Mouse (Mus musculus): ENCODE data around the gene Tuba3a. TPM values are rescaled to one million over a fixed set of nuclear protein-coding genes. Genes with fewer than 3 reads are reported as not detected.
"Not testable (repeated sequence)": the region's sequence is repeated elsewhere in the genome, so short reads cannot be mapped to it uniquely, and the experiment has no call there.

Tuba3a gene
- total RNA-seq, 2 experiments from 2014 or later, result not detected

DNA sequence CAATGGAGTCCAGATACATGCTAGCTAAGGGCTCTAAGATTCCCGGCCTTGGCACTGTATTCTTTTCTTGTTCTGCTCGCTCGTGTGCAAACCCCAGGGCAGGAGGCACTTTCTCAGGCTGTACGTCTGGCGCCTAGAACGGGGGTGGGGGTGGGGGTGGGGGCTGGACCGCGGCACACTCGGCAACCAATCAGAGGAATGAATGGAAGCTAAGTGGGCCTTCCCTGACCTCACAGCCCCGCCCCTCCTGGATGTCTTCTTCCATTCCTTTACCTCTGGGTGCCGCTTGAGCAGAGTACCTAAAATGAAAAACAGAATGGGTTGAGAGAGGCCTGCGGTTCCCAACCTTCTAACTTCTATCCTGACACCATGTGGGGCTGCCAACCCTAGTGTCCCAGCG is 23.1 kb upstream of the Tuba3a start:
- no peak for DNase-seq (ENCODE audit: low spot score in 2 of 2)

DNA sequence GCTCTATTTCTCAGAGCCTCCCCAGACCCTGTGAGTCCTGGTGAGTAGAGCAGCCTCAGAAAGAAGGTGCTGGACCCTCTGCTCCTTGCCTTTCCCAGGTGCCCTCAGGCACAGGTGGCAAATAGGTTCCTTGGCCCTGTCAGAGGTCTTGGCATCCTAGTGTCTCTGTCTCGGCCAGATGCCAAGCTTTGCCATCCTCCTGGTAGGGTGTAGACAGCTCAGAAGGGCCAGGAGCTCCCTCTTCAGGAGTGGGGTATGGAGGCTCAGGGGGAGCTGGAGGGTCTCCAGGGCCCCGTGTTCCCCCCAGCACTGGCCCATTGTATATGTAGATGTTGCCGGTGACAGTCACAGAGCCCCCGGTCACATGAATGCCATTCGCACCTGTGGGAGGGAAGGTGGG is 21.2 kb upstream of the Tuba3a start:
- DNase-seq (ENCODE audit: low spot score in 2 of 2), result no peak

DNA sequence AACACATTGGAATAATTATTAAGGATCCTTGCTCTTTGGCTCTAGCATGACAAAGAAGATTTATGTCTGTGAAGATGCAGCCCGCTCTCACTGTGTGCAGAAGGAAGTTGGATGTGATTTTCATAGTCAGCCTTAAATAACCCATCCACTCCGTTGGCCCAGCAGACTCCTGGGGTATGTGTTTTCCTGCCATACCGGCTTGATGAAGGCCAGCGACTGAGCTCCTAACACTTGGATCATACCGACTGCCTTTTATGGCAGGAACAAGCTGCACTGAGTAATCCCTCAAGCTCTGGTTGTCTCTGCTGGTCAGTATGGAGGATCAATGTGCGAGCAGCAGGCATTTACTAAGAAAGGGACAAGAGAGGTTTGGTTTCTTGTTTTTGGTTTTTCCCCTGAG is 19.6 kb upstream of the Tuba3a start:
- no peak for DNase-seq (ENCODE audit: low spot score in 2 of 2)

DNA sequence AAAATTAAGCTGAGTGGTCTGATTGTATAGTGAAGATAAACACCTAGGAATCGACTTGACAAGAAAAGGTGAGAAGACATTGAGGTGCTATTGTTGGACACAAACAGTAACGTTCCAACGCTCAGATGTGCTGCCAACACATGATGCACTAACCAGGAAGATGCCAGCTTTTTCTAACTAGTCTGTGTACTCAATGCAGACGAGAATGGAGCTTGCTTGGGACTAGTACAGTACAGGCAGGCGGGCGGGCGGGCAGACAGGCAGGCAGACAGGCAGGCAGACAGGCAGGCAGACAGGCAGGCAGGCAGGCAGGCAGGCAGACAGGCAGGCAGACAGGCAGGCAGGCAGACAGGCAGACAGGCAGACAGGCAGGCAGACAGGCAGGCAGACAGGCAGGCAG is 18.6 kb upstream of the Tuba3a start:
- not testable (repeated sequence) for DNase-seq (ENCODE audit: low spot score in 2 of 2)

DNA sequence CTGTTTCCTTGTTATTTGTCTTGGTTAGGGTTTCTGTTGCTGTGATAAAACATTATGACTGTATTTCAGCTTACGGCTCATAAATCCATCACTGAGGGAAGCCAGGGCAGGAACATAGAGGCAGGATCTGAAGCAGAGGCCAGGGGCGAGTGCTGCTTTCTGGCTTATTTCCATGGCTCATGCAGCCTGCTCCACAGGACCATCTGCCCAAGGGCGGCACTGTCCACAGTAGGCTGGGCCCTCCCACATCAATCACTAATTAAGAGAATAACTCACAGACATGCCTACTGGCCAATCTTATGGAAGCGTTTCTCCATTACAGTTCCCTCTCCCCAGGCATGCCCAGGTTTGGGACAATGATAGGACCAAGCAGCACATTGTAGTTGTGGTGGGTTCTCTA is 17.4 kb upstream of the Tuba3a start:
- no peak for DNase-seq (ENCODE audit: low spot score in 2 of 2)

DNA sequence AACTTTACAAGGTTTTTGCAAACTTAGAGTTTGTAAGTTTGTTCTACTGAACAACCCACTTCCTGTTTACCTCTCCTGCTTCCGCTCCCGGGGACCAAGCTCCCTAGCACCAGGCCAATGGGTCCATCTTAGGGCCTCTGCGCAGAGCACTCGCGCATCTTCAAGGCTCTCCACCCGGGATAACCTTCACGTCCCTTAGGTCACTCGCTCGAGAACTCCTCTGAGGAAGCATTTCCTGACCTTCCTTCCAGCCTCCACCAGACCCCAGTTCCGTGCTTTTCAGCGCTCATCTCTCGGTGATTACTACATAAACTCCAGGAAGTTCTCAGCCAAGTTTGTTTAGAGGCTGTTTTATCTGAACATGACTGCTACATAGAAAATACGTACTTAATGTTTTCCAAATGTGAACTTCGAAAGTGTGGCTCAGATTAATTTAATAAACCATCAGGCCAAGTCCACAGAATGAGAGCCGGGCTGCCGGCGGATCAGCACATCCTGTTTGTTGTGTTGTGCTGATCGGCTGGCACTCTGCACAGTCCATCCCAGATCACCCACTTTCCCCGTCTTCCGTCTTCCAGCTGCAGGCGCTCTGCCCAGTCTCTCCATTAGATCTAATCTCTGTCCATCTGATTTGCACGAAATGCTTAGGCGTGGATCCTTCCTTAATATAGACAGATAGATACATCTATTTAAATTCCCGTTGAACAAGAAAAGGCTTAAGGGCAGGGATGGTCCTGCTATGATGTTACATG is 16.6 kb upstream of the Tuba3a start:
- DNase-seq (ENCODE audit: low spot score in 2 of 2), result no peak

DNA sequence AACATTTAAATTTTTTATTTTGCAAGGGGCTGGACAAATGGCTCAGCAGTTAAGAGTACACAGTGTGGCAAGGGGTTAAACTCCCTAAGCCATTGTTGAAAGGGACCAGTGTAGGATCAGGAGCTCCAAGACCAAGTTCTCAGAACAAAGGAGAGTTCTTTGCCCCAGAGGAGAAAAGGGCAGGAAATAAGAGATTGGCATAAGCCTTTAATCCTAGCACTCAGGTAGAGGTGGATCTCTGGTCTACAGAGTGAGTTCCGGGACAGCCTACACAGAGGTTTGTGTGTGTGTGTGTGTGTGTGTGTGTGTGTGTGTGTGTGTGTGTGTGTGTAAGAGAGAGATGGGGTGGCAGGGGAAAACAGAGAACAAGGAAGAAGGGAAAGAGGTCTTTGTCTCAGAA is 15.1 kb upstream of the Tuba3a start:
- no peak for DNase-seq (ENCODE audit: low spot score in 2 of 2)

DNA sequence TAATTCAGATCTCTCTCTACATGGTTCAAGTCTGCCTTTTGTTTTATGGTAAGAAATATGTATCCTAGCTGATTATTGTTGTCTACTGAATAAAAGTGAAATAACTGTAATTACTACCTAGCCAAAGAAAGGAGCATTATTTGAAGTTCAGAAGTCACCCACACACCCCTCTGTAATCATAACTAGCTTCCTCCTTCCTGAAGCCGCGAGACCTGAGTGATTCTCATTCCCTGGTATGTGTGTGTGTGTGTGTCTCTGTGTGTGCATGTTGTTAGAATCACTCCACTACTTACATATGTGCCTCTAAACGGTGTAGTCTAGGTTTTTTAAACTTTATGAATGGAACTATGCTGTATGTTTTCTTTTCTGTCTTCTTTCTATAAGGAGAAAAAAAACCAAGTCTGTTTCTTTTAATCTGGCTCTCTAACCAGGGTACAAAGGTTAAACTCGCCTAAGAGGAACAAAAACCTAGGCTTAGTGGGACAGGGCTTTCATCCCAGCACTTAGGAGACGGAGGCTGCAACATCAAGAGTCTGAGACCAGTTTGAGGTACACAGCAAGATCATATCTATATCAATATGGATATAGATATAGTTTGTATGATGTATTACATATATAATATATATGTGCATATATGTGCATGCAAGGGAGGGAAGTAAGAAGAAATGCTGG is 11.4 kb upstream of the Tuba3a start:
- DNase-seq (ENCODE audit: low spot score in 2 of 2), result no peak

DNA sequence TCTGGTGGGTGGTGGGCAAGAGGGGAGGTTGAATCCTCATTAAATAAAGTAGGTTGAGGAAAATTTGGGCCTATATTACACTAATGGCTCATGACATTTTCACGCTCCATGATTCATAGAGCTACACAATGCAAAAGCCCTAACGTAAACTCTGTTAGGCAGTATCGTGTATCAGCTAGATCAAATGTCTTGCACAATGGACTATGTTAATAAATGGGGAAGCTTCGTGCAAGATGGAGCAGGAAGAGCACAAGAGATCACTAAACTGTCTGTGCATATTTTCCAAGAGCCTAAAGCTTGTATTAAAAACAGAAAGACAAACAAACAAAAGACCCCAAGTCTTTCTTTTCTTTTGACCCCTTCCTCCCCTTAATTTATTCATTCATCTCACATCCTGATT is 8.2 kb upstream of the Tuba3a start:
- no peak for DNase-seq (ENCODE audit: low spot score in 2 of 2)

DNA sequence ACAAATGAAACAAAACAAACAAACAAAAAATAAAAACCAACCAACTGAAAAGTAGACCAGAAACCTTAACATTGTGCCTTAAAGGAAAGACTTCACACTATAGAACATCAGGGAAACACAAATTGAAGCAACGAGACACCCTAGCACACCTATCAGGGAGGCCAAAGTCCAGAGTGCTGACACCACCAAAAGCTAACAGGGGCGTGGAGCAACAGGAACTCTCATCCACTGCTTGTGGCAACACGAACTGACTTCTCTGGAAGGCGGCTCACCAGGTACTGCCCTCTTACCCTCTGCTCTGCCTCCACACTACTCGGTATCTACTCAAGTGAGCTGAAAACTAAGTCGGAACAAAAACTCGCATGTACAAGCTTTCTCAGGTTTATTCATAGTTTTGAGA is 6.4 kb upstream of the Tuba3a start:
- no peak for DNase-seq (ENCODE audit: low spot score in 2 of 2)

DNA sequence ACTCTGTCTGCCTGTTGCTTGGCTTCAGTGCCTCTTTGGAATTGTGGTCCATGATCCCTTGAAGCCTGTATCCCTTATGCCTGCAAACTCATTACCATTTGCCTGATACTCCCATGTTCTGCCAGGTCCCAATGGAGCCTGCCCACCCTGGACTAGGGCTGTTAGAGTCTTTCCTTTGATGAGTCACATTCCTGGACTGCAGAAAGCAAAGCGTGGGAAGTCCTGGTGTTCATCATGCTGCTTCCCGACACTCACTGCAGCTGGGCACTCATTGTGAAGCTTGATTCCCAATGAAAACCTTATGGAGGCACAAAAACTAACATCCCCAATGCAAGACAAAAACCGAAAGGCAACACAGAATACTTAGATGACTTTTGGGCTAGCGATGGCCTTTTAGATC is 5.5 kb upstream of the Tuba3a start:
- DNase-seq (ENCODE audit: low spot score in 2 of 2), result peak in 1 of 2 experiments; percentile 43

DNA sequence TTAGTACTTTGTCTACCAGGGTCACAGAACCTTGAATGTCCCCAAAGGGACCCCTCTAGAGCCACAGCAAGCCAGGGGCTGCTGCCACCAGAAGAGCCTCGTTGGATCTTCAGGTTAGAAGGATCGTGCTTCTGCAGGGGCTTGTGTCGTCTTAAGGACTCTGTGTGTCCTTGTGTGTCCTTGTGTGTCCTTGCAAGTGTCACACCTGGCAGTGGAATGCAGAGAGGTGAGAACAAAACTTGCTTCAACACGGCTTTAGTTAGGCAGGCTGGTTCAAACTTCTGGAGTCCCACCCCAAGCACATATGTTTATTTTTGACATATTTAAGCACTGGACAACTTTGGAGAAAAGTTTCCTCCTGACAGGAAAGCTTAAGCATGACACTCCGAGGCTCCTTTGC is 2.9 kb upstream of the Tuba3a start:
- no peak for DNase-seq (ENCODE audit: low spot score in 2 of 2)

DNA sequence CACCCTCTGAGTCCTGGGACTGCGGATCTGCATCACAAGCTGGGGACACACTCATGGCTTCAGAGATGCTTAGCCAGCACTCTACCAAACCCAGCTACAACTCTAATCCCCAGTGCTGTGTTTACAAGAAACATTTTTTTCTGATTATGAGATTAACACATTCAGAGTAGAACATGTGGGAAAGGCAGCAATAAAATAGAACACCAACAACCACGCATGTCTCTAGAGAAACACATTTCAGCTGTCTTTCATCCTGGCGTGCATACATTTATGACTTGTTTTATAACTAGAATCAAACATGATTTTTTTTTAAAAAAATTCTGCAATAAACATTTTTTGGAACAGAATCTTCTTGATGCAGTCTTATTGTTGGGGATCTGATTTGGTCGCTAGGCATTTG is 1.1 kb upstream of the Tuba3a start:
- DNase-seq (ENCODE audit: low spot score in 2 of 2), result peak in 1 of 2 experiments; percentile 50

DNA sequence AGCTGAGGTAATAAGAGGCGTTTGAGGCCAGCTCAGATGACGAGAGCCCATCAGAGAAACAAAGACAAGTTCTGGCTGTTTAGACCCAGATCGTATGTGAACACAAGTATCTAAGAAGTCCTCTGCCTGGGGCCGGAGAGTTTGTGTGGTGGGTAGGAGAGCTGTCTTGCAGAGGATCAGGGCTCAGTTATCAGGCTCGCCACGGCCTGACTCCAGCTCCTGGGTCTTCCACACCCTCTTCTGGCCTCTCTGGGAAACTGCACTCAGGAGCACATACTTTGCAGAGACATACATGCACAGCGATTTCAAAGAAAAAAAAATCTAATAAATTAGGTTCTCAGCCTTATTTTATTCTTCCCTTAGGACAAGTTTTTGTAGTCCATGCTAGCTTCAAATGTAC is 1.1 kb downstream of the Tuba3a start:
- DNase-seq (ENCODE audit: low spot score in 2 of 2), result no peak

DNA sequence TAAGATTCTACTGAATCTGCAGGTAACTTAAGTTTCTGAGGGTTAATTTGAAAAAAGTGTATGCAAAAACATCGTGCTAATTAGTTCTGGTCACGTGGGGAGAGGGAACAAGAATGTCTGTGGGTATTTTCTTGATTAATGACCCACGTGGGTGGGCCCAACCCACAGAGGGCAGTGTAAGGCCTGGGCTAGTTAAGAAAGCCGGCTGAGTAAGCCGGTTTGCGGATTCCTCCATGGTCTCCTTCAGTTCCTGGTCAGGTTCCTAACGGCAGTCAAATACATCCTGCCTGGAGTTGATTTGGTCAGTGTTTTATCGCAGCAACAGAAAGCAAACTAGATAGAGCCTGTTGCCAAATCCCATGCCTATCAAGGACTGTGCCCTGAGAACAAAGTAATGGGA is 1.6 kb downstream of the Tuba3a start:
- no peak for DNase-seq (ENCODE audit: low spot score in 2 of 2)

DNA sequence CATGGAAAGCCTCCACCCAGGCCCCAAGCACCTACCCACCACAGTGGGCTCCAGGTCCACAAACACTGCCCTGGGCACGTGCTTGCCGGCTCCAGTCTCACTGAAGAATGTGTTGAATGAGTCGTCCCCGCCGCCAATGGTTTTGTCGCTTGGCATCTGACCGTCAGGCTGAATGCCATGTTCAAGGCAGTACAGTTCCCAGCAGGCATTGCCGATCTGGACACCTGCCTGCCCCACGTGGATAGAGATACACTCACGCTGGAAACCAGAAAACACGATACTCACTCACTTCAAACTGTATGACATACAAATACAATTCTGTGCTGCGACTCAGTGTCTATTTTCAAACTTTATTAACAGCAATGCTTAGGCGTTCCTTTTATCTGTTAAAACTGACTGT is 3.1 kb downstream of the Tuba3a start:
- not testable (repeated sequence) for DNase-seq (ENCODE audit: low spot score in 2 of 2)

DNA sequence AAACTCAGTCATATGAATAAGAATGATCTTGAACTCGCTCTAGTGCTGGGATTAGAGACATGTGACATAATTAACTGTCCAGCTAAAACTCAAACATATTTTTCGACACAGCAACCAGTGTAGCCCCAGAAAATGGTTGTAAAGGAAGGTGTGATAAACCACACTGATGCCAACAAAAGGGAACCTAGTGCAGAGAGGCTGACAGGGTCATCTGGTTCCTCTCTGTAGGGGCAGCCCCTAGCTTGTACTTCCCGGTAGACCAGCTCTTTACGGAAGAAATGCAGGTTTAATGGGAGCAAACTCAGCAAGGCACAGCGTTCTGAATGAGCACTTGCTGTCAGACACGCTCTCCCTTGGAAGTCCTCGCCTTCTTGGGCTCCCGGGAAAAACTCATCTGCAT is 6.1 kb downstream of the Tuba3a start:
- DNase-seq (ENCODE audit: low spot score in 2 of 2), result no peak

DNA sequence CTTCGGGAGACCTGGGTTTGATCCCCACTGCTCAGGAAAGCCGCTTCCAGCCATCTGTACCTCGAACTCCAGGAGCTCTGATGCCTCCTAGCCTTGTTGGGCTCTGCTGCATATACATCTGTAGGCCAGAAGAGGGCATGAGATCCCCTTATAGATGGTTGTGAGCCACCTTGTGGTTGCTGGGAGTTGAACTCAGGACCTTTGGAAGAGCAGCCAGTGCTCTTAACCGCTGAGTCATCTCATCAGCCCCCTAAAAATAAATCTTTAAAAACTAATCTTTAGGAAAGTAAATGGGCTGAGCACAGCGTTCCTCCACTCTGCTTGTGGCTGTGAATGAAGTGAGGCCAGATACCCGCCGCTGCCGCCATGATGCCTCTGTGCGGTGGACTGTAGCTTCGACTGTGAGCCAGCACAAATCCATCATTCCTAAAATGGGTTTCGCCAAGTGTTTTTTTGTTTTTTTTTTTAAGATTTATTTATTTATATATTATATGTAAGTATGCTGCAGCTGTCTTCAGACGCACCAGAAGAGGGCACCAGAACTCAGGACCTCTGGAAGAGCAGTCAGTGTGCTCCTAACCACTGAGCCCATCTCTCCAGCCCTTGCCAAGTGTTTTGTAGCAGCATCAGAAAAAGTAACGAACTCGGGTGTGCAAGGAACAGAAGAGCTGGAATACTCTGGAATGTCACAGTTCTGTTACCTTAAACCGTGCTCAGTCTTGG is 10.8 kb downstream of the Tuba3a start:
- peak in 1 of 2 experiments; percentile 35 for DNase-seq (ENCODE audit: low spot score in 2 of 2)

DNA sequence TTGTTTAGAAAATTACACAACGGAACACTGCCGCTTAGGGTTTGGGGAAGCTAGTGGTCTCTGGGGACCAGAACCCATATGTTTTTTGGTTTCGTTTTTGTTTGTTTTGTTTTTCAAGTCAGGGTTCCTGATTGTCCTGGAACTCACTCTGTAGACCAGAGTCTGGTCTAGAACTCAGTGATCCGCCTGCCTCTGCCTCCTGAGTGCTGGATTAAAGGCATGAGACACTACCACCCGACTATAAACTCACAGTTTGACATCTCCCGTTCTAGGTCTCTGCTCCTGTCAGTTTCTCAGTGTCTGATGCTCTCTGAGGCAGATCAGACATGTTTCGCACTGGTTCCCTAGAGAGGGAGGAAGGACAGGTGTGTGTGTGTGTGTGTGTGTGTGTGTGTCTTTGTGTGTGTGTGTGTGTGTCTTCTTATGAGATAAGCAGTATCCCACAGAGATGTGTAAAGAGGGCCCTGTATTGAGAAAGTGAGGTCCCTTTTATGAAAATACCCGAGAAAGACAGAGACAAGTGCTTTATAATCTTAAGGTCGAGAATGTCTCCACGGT is 13.5 kb downstream of the Tuba3a start:
- no peak for DNase-seq (ENCODE audit: low spot score in 2 of 2)

DNA sequence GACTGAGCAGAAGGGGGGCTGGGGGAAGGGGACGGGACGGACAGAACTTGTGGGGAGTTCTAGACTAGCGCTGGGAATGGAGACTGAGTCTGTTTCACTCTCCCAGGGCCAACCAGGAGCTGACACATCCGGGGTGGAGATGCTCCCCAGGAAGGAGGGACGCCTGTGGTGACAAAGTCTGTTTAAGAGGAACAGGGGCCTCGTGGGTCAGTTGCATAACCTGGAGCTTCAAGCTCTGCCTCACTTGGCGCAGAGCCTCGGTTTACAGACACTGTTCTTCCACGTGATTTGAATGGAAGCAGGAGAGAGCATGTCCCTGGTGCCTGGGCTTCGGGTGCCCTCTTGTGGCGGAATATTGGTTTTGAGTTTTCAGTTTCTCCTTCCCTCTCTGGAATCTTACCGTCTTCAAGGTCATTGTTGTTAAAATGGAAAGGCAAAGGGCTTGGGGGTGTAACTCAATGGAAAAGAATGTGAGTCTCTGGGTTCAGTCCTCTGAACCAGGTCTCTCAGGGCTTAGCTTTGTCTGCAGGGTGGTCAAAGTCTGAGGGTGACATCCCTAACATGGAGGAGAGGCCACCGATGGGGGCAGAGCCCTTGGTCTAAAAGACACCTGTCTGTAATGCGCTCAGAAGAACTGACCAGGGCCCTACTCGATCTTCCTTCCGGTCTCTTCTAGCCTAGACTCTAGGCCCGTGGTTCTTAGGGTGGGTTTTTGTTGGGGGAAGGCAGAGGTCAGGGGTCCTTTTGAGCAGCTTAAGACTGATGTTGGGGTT is 14.2 kb downstream of the Tuba3a start:
- DNase-seq (ENCODE audit: low spot score in 2 of 2), result peak; percentile 88 to 93

DNA sequence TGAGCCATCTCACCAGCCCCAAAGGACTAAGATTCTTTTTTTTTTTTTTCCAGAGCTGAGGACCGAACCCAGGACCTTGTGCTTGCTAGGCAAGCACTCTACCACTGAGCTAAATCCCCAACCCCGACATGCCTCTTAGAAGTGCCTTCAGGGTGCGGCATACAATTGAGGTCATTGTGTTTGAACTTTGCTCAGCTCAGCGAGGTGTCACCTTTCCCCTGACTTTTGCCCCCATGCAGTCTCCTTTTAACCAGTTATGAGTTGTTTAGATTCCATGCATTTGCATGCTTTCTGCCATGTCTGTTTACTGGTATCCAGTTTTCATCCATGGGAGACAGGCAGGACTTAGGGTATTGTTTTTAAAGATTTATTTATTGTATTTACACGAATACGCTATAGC is 17.0 kb downstream of the Tuba3a start:
- no peak for DNase-seq (ENCODE audit: low spot score in 2 of 2)
